Mouse (Mus musculus) heart, embryonic 12.5 days (tissue): Measurements from ENCODE around the gene Xk. TPM values are rescaled to one million over a fixed set of nuclear protein-coding genes. Genes with fewer than 3 reads are reported as not detected.

Experiments used
- ATAC-seq: fragments of 200-750 bp; cut with Nextera tagmentation; 2 replicates; pipeline ENCODE4 v1.8.0; 2017; ENCODE audit warnings: moderate TSS enrichment, moderate library complexity; ENCODE audit not compliant: insufficient number of reproducible peaks, low FRiP score
- H3K27ac ChIP-seq: fragments of 300-500 bp; sonication (generic); 2 replicates; pipeline ENCODE4 v1.5.1; 2016; ENCODE audit warnings: mild to moderate bottlenecking, moderate library complexity; ENCODE audit not compliant: poor library complexity, severe bottlenecking
- H3K27me3 ChIP-seq: fragments of 300-500 bp; sonication (generic); replicated peaks from 2 replicates; pipeline ENCODE4 v1.6.1; 2016; ENCODE audit warnings: mild to moderate bottlenecking, moderate library complexity
- H3K36me3 ChIP-seq: fragments of 300-500 bp; sonication (generic); 2 replicates; pipeline ENCODE4 v1.6.1; 2016; ENCODE audit warnings: mild to moderate bottlenecking, moderate library complexity
- H3K4me1 ChIP-seq: fragments of 300-500 bp; sonication (generic); replicated peaks from 2 replicates; pipeline ENCODE4 v1.6.1; 2016; ENCODE audit warnings: mild to moderate bottlenecking
- H3K4me2 ChIP-seq: fragments of 300-500 bp; sonication (generic); 2 replicates; pipeline ENCODE4 v1.6.1; 2016; ENCODE audit warnings: mild to moderate bottlenecking, moderate library complexity
- H3K4me3 ChIP-seq: fragments of 300-500 bp; sonication (generic); 2 replicates; pipeline ENCODE4 v1.5.1; 2016; ENCODE audit warnings: mild to moderate bottlenecking
- H3K9ac ChIP-seq: fragments of 300-500 bp; sonication (generic); 2 replicates; pipeline ENCODE4 v1.6.1; 2016; ENCODE audit warnings: mild to moderate bottlenecking, moderate library complexity
- H3K9me3 ChIP-seq: fragments of 300-500 bp; sonication (generic); replicated peaks from 2 replicates; pipeline ENCODE4 v1.6.1; 2016; ENCODE audit warnings: mild to moderate bottlenecking, moderate library complexity
- WGBS: fragments of 180-500 bp; shearing (Covaris S2); methylation state at CpG from one replicate; pipeline ENCODE4 v1.1.7; 2016; 5-methylcytosine and 5-hydroxymethylcytosine counted together
- polyA plus RNA-seq: library from polyadenylated mRNA; unstranded; fragments of >200 nt; fragmentation: Nextera tagmentation; extraction: Ambion mirVana; gene quantifications from 2 replicates; pipeline ENCODE4 v1.2.1, GENCODE M21; 2016

Xk gene
- polyA plus RNA-seq, result 9.5 and 10.6 TPM in 2 replicates

DNA sequence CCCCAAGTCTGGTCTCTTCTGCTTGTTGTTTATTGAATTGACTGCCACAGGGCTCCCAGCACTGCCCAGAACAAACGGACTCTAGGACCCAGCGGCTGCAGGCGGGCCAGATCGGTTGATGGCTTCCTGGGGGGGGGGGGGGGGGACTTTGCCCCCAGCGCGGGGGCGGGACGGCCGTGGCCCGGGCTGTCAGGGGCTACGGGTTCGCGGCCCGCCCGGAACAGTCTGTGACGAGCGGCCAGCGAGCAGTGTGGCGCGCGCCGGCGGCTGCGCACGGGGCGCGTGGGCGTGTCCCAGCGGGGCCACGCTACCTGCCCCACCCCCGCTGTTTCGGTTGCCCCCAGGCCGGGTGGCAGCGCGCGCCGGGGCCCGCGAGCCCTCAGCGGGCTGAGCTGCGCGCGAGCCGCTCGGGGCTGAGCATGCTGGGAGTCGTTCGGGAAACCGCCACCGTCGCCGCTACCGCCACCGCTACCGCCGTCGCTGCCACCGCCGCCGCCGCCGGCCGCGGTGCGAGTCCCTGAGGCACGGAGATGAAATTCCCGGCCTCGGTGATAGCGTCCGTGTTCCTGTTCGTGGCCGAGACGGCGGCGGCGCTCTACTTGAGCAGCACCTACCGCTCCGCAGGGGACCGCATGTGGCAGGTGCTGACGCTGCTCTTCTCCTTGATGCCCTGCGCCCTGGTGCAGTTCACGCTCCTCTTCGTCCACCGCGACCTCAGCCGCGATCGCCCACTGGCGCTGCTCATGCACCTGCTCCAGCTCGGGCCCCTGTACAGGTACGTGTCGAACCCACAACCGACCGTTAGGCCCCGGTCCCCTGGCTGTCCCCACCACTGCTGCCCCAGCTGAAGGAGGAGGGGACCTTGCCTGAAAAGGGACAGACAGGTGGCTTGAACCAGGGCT, at the start of gene Xk:
Gene Xk (plus strand): TSS at position 297 of the 902 bp plus-strand sequence.
- H3K27me3 ChIP-seq, result peaks cover 8% of the 10 kb centered on the region; the same call in 1 of the 2 replicates
- 0 out of 2 replicates have a peak, but pooled peaks cover 7% of the 10 kb centered on the region for H3K9me3 ChIP-seq
- 13% methylated on average over 70 of the region's 94 CpGs for WGBS
- peak within 1 kb of the TSS; percentile 57 for H3K27ac ChIP-seq
- peak within 1 kb of the TSS; percentile 66 for H3K4me2 ChIP-seq
- peak within 1 kb of the TSS; percentile 77 for H3K4me3 ChIP-seq
- no peaks in the 10 kb centered on the region for H3K4me1 ChIP-seq
- H3K9ac ChIP-seq, result peak within 1 kb of the TSS; percentile 79
- H3K36me3 ChIP-seq, result no peaks in the 10 kb centered on the region
- ATAC-seq, result peak; percentile 94

DNA sequence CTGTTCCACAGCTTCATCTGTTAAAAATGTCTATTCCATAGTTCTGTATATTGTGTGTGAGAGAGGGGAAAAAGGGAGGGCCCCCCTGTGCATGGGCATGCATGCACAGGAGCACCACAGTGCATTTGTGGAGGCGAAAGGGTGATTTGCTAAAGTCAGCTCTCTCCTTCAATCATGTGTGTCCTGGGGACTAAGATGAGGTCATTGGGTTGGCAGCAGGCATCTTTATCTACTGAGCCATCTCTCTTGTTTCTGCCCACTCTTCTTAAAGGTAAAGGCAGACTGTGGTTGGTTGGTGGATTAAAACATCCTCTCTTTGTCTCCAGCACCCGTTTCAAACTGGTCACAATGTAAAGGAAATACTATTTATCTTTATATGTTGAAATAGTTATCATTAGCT, 45.5 kb upstream of the Xk start:
- Histone ChIP-seq H3K4me1 (no peaks in the 10 kb centered on the region), H3K9me3 (no peaks in the 10 kb centered on the region), H3K36me3 (no peaks in the 10 kb centered on the region), H3K27ac (no peak overlapping the region), H3K4me2 (no peak overlapping the region), H3K9ac (no peak overlapping the region), H3K4me3 (no peak overlapping the region), H3K27me3 (no peaks in the 10 kb centered on the region)
- ATAC-seq, result no peak
- WGBS, result 70% methylated on average over 2 of the region's 2 CpGs

DNA sequence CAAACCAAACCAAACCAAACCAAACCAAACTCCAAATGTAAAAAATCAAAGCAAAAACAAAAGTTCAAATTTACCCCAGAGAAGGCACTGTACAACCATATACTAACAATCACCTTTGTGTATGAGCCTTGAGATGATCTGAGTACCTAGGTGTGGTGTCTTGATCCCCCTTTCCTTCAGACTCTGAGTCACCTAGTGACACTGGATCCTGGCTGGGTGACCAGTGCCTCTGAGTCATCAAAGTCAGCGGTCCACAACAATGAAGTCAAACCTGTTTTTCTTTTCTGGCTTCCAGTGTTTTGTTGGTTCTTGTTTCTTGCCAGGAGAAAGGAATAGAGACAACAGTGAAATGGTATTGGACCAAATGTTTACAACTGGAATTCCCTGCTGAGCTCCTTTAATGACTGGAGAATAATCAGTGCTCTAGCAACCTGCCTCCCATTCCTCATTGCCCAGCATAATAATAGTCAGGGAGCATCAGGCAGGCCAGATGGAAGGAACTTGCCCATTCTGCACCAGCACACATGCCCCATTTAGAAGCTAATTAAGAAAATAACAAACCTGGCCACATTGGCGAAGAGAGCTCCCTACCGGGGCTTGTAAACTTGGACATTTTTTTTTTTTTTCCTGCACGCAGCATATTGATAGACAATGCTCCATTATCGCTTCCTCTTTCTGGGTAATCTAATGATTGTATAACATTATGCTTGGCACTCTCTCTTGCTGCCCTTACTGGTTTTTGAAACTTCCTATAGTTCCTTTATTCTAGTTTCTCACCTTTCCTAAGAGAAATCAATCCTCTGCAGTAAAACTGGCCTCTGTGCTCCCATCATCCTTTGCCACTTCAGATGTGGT, 31.6 kb upstream of the Xk start:
- Histone ChIP-seq H3K4me1 (peaks cover 10% of the 10 kb centered on the region; the same call in 1 of the 2 replicates), H3K36me3 (no peaks in the 10 kb centered on the region), H3K4me2 (no peak overlapping the region), H3K9me3 (no peaks in the 10 kb centered on the region), H3K4me3 (no peak overlapping the region), H3K9ac (no peak overlapping the region), H3K27me3 (no peaks in the 10 kb centered on the region), H3K27ac (no peak overlapping the region)
- ATAC-seq, result no peak
- WGBS, result 83% methylated on average over 5 of the region's 5 CpGs

DNA sequence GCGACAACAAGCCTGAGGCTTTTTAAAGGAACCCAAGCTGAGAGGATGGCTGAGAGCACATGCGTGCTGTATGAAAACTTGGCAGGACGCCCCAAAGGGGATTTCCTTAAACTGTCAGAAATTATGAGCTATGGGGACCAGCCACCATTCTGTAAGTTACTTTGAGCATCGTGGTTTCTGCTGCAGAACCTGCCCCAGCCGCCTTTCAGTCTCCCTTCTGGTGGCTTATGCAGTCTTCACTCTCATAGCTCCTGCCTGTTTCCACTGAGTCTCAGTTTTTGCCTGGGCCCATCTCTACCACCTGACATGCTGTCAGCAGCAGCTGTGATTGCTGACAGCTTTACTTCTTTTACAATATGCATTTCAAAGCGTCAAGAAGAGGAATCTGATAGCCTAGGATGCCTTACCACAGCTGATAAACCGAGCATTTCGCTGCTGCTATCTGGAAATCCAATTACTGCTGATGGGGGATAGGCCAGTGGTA, 29.1 kb upstream of the Xk start:
- ATAC-seq, result no peak
- H3K4me2 ChIP-seq, result peak overlapping the region; percentile 10; the same call in 1 of the 2 replicates
- H3K27me3 ChIP-seq, result no peaks in the 10 kb centered on the region
- H3K36me3 ChIP-seq, result no peaks in the 10 kb centered on the region
- no peak overlapping the region for H3K4me3 ChIP-seq
- no peak overlapping the region for H3K9ac ChIP-seq
- peaks cover 10% of the 10 kb centered on the region; the same call in 1 of the 2 replicates for H3K4me1 ChIP-seq
- WGBS, result 45% methylated on average over 8 of the region's 8 CpGs
- peak overlapping the region; percentile 43; the same call in 1 of the 2 replicates for H3K27ac ChIP-seq
- no peaks in the 10 kb centered on the region for H3K9me3 ChIP-seq

DNA sequence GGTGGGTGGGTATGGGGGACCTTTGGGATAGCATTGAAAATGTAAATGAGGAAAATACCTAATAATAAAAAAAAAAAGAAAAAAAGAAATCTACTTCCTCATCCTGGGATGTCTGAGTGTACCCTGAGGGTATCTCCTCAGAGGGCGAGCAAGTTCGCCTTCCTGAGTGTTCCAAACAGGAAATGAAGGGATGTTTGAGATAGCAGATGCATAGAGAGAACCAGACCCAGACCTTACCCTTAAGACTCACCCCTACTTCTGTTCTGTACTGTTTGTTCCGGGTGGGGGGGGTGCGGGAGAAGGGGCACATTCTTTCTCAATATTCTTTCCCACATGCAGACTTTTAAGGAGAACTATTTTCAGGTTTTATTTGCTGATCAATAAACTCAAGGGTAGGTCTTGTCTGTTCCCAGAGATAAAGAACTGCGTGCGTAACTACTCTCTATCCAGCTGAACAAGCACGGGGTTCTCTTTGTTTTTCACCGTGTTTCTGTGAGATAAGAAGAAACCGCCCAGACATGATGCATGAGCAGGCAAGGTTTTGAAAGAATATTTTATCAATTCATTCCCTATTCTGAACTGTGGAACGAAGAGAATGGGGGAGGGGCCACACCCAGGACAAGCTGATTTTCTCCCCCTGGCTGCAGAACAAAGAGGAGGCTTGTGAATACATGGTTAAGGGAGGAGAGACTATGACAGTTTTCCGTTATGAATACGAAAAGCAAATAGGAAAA, 27.8 kb upstream of the Xk start:
- no peaks in the 10 kb centered on the region for H3K27me3 ChIP-seq
- peaks cover 10% of the 10 kb centered on the region; the same call in 1 of the 2 replicates for H3K4me1 ChIP-seq
- peak overlapping the region; percentile 31 for H3K4me2 ChIP-seq
- WGBS, result 49% methylated on average over 12 of the region's 12 CpGs
- H3K9me3 ChIP-seq, result no peaks in the 10 kb centered on the region
- no peak overlapping the region for H3K4me3 ChIP-seq
- H3K27ac ChIP-seq, result no peak overlapping the region
- no peaks in the 10 kb centered on the region for H3K36me3 ChIP-seq
- peak; percentile 90 for ATAC-seq
- no peak overlapping the region for H3K9ac ChIP-seq

DNA sequence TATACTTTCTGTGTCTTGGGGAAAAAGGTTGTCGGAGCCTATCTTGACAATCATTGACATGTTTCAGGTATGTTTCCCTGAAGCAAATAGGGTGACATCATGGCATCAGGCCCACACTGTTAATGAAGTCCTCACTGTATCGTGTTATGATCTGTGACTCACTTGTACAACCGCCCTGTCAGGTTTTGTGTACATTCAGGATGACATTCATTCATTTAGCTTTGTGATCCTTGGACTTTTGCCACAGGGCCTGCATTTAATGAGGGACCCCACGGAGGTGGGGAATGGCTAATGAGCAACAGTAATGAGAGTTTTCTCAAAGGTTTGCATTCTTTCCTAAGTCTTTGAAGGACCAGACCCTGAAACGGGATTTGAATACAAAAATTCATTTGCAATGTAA, 23.6 kb upstream of the Xk start:
- H3K4me2 ChIP-seq, result no peak overlapping the region
- WGBS, result 56% methylated on average over 5 of the region's 5 CpGs
- H3K9me3 ChIP-seq, result no peaks in the 10 kb centered on the region
- no peak overlapping the region for H3K4me3 ChIP-seq
- H3K36me3 ChIP-seq, result no peaks in the 10 kb centered on the region
- no peak overlapping the region for H3K9ac ChIP-seq
- no peak for ATAC-seq
- no peaks in the 10 kb centered on the region for H3K4me1 ChIP-seq
- no peaks in the 10 kb centered on the region for H3K27me3 ChIP-seq
- H3K27ac ChIP-seq, result no peak overlapping the region

DNA sequence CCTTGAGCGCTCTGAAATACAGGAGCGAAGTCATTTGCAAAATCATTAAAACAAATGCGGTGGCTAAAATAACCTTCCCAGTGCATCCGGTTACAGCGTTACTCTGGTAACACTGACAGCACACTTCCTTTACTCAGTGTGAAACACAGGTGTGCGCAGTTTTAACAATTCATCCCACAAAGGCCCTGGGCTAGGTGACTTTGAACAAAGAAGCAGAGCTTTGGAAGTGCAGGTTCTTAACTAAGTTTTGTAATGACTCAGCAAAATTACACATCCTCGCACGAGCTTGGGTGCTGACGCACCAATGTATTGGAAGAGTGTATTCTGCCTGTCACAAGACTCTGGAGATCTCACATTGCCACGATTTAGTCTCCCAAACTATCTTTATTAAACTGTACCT, 18.6 kb upstream of the Xk start:
- no peak overlapping the region for H3K4me3 ChIP-seq
- peak; percentile 55; the same call in 1 of the 2 replicates for ATAC-seq
- H3K4me1 ChIP-seq, result no peaks in the 10 kb centered on the region
- no peaks in the 10 kb centered on the region for H3K36me3 ChIP-seq
- no peak overlapping the region for H3K4me2 ChIP-seq
- H3K27ac ChIP-seq, result no peak overlapping the region
- H3K9me3 ChIP-seq, result no peaks in the 10 kb centered on the region
- H3K9ac ChIP-seq, result no peak overlapping the region
- 72% methylated on average over 10 of the region's 10 CpGs for WGBS
- no peaks in the 10 kb centered on the region for H3K27me3 ChIP-seq

DNA sequence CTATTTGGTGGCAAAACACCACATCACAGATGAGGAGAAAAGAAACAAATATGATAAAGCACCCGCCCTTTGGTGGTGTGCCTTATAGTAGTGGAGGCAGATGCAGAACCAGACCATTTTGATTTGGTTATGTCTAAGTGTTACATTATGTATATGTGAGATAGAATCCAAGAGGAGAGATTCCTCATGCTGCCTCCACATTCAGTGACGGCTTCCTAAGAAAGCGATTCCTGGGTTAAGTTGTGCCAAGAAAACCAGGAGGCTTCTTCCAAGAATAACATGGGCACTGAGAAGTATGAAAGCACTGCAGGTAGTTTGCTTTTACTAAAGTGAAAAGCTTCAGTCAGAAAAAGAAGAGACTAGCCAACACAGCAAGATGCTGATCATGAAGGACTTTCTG, 17.7 kb upstream of the Xk start:
- no peak for ATAC-seq
- no peak overlapping the region for H3K4me3 ChIP-seq
- H3K27ac ChIP-seq, result no peak overlapping the region
- no peaks in the 10 kb centered on the region for H3K27me3 ChIP-seq
- H3K4me1 ChIP-seq, result no peaks in the 10 kb centered on the region
- H3K9ac ChIP-seq, result no peak overlapping the region
- 80% methylated on average over 3 of the region's 3 CpGs for WGBS
- H3K9me3 ChIP-seq, result no peaks in the 10 kb centered on the region
- H3K4me2 ChIP-seq, result no peak overlapping the region
- H3K36me3 ChIP-seq, result no peaks in the 10 kb centered on the region

DNA sequence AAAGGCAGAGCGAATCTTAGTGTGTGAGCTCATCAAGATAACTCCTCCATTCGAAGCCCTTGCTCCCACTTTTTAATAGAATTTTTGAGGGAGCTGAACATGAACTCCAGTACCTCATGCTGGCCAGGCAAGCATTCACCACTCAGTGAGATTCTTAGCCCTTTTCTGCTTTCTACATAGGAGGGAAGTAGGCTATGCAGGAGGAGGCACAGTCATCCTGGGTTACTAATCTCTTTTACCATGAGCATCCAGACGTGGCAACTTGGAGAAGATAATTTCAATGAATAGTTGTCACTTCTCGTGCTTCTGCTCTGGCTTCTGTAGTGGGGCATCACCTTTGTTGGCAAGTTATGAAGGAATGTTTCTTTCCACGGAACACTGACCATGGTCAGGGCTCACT, 15.8 kb upstream of the Xk start, which contains the start of gene Gm14862:
Gene Gm14862 (minus strand): TSS at position 134 of the 400 bp plus-strand sequence.
- H3K9me3 ChIP-seq, result no peaks in the 10 kb centered on the region
- H3K4me2 ChIP-seq, result no peak within 1 kb of the TSS
- no peaks in the 10 kb centered on the region for H3K27me3 ChIP-seq
- H3K9ac ChIP-seq, result no peak within 1 kb of the TSS
- no peak within 1 kb of the TSS for H3K27ac ChIP-seq
- H3K4me1 ChIP-seq, result no peaks in the 10 kb centered on the region
- H3K36me3 ChIP-seq, result no peaks in the 10 kb centered on the region
- no peak within 1 kb of the TSS for H3K4me3 ChIP-seq
- WGBS, result 67% methylated on average over 5 of the region's 5 CpGs
- peak; percentile 66 for ATAC-seq

DNA sequence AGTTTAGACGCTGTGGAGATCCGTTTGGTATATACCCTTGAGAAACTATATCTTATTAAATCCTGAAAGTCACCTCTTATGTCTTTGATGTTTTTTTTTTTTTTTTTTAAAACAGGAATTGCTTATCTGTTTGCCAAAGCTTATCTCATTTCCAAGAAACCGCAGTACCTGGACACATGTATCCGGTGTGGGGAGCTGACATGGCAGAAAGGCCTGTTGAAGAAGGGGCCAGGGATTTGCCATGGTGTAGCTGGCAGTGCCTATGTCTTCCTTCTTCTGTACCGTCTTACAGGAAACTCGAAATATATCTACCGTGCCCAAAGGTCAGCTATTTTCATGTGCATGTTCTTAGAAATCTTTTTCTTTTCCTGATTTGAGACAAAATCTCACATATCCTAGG, 14.7 kb upstream of the Xk start:
- peak; percentile 73; the same call in 1 of the 2 replicates for ATAC-seq
- 80% methylated on average over 7 of the region's 7 CpGs for WGBS
- Histone ChIP-seq H3K36me3 (no peaks in the 10 kb centered on the region), H3K27me3 (no peaks in the 10 kb centered on the region), H3K4me3 (no peak overlapping the region), H3K9me3 (no peaks in the 10 kb centered on the region), H3K9ac (no peak overlapping the region), H3K4me2 (no peak overlapping the region), H3K27ac (no peak overlapping the region), H3K4me1 (no peaks in the 10 kb centered on the region)
